ENCODE assay signal across 11 mouse cellular contexts in genomic region chr1:160247473-160247872, GRCm38 (mm10). TPM values are rescaled to one million over a fixed set of nuclear protein-coding genes. Genes with fewer than 3 reads are reported as not detected.
DNase-seq lines count a peak whose midpoint lies in the region.
"Had no signal": no experiment of that assay in that cellular context is flagged by ENCODE, and none has a peak within 500 bp of the region (broad histone marks: within the 10 kb centered on the region; RNA-seq: fewer than 3 reads in every experiment).

No protein-coding gene starts in this region.

- peak; percentile 55 for DNase-seq in CD4-positive helper T cell, adult 2 months (ENCODE audit: low read depth, low spot score)
- peak; percentile 21 to 44 for DNase-seq in CD8-positive naive resting alpha-beta T cell, adult 2 months (ENCODE audit: low read depth in 2 of 2, low spot score in 2 of 2)
- DNase-seq in spleen, adult 12 weeks (ENCODE audit: low spot score) = peak; percentile 19
- DNase-seq in thymus, postnatal 0 days (ENCODE audit: low spot score) = peak; percentile 62
- no peak for DNase-seq in right cerebral cortex, postnatal 36 days (ENCODE audit: low spot score in 2 of 2)
- no peak for DNase-seq in kidney, adult 8-10 months
- DNase-seq in MN1 (ENCODE audit: low spot score) = no peak
- DNase-seq: adrenal gland, postnatal 36 days; heart, postnatal 14 days; kidney, adult 9 months; right cerebral cortex, postnatal 4 days had no signal

RNA-seq across cellular contexts. Expression of gene Cacybp, which starts 34.8 kb away (rescaled TPM):
- polyA plus RNA-seq in thymus, postnatal 0 days (2015; fragmentation: Nextera tagmentation; extraction: Ambion mirVana) = 209 and 247 TPM in 2 replicates

RNA-seq across cellular contexts. Expression of gene Mrps14, which starts 52.5 kb away (rescaled TPM):
- 390 and 393 TPM in 2 replicates for polyA plus RNA-seq in thymus, postnatal 0 days (2015; fragmentation: Nextera tagmentation; extraction: Ambion mirVana)

Comparison
In these comparisons a context has a peak if more than half of its experiments do, and no peak if none do; other contexts are left out.
1. DNase-seq: peak in CD4-positive helper T cell, adult 2 months (single experiment), CD8-positive naive resting alpha-beta T cell, adult 2 months (2 of 2), spleen, adult 12 weeks (single experiment) and thymus, postnatal 0 days (single experiment); none in right cerebral cortex, postnatal 36 days (0 of 2), kidney, adult 8-10 months (0 of 2) and MN1 (single experiment).